Mouse (Mus musculus) central nervous system, embryonic 11.5 days (tissue): Measurements from ENCODE around the gene Ndufb5. TPM values are rescaled to one million over a fixed set of nuclear protein-coding genes. Genes with fewer than 3 reads are reported as not detected.

Experiments used
- polyA plus RNA-seq: library from polyadenylated mRNA; depleted of rRNA; stranded (reverse); fragments of >200 nt; gene quantifications from 2 replicates; pipeline ENCODE4 v1.2.3, GENCODE M21; 2012; rRNA removed

Ndufb5 gene
- 233 and 353 TPM in 2 replicates for polyA plus RNA-seq

DNA sequence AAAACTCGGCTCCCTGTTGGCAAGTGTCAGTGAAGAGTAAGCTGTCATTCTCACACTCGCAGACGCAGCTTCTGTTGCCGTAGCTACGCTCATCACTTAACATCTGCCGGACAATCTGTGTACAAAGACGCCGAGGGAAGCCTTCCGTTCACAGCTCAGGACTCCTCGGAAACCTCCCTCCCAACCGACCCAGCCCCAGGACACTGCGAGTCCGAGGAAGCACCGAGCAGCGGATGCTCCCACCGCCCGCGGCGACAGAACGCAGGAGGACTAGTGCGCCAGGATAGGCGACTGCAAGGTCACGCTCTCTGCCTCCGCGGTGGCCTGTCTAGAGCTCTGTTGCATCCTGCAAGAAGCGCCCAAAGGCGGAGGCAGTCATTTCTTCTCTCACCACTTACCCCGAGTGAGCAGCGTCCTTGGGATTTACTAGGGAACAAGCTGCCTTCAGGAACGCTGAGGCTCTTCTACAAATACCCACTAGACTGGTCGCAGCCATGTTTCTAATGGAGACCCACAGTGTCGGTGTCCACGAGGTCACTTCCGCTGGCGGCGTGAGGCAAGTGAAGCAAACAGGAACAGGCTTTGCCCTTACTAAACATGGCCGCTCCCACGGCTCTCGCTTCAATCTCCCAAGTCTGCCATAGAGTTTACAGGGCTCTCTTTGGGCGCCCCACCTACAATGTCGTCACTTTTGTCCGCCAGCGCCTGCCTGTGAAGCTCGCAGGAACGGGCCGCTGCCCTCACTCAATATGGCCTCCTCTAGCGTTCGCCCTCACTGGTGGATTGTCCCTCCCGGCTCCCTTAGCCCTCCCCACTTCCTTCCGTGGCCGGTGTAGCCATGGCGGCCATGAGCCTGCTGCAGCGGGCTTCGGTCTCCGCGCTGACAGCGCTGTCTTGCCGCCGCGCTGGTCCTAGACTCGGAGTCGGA is at the start of gene Ndufb5:
TSS of gene Ndufb5 (plus strand) at position 747 of the 928 bp plus-strand sequence.

GRCm38 (mm10) chr3:32705647-32706348 is 31.0 kb upstream of the Ndufb5 start, which contains the start of gene Actl6a:
Gene Actl6a, plus strand, starts transcription at chr3:32706298.

DNA sequence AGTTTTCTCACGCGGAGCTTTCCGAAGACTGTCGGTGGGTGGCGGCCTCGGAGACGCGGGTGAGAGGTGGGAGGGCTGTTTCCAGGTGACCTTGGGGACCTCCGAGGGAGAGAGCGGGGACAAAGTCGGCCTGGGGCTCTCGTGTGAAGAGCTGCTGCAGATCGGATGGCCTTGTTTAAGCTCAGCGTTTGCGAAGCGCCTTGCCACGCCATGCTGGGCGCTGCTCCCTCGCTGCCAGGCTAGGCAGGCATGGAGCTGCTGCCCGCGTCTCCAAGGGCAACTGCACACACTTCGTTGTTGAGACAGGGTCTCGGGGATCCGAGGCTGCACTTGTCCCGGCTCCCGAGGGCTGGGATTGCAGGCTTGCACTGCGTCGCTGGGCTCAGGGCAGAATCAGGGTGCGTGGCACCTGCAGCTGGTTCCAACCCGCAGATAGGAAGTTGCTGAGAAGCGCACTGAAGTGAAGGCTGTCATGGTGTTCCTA is 424 bp downstream of the Ndufb5 start, which contains the start of gene Mrpl47:
TSS of gene Mrpl47 (minus strand) at position 434 of the 484 bp plus-strand sequence.

Other genes with a start within 250 kb of the Ndufb5 start
- gene Kcnmb3, start 244.8 kb upstream of the Ndufb5 start, polyA plus RNA-seq = not detected in 2 replicates
- gene Zfp639, start 226.7 kb upstream of the Ndufb5 start, polyA plus RNA-seq = 42.0 and 68.2 TPM in 2 replicates
- gene Mfn1, start 207.5 kb upstream of the Ndufb5 start, polyA plus RNA-seq = 30.6 and 34.4 TPM in 2 replicates
- 40.4 and 42.9 TPM in 2 replicates for gene Gnb4, start 120.4 kb upstream of the Ndufb5 start, polyA plus RNA-seq
- gene Actl6a, start 30.7 kb upstream of the Ndufb5 start, polyA plus RNA-seq = 120 and 152 TPM in 2 replicates
- gene Mrpl47, start 615 bp downstream of the Ndufb5 start, polyA plus RNA-seq = 27.7 and 36.3 TPM in 2 replicates
- 5.6 and 8.0 TPM in 2 replicates for gene Usp13, start 80.6 kb downstream of the Ndufb5 start, polyA plus RNA-seq